Mouse (Mus musculus): ENCODE measurements at regions not wholly inside any gene's neighbourhood (a gene's known extent, or its start where the extent isn't known, plus 50 kb on each side); places are given as distances from the start of the nearest gene placed in this dataset.

GRCm38 (mm10) chrX:167098914-167099313, 110.2 kb downstream of the Tmsb4x start:
- CTCF ChIA-PET: interaction anchor here (0.6 kb wide), 1 partner anchor 21 kb away, joined by 3 read pairs; no protein-coding TSS in a partner anchor

DNA sequence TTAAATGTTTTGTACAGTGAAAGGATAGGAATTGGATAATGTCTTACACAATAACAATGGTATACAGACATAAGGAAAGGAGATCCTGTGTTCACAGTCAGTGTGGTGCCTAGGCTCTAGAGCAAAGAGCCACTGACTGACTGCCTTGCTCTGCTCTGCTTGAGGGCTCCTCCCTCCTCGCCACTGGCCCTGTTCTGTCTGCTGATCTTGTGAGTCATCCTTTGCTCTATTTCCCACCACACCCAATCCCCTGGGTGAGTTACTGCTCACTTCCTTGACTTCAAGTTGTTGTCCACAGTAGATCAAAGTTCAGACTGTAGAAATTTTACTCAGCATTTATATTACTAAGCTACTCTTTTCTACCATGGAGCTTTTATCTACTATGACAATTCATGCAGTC, 117.3 kb downstream of the Tmsb4x start:
- CTCF ChIA-PET: no interaction called here

DNA sequence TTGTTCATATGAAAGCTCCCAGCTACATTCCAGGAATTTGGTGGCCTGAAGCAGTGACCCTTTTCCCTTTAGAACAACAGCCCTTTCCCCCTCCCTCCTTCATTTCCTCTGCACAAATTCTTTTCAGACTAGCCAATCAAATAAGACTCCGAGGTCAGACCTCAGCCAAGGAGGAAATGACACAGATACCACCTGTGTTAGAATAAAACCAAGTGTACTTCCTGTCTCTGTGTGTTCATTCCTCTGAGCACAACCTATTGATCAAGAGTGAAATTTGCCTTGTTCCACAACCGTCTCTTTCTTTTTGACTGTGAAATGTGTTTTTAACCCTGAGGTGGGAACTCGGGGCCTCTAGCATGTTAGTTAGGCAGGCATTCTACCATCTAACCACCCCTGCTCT, 120.2 kb downstream of the Tmsb4x start:
- CTCF ChIA-PET: no interaction called here

- CTCF ChIA-PET: no interaction called here
These were observed 120.7 kb downstream of the Tmsb4x start for GRCm38 (mm10) chrX:167088438-167088837.

GRCm38 (mm10) chrX:167080821-167081220, 128.3 kb downstream of the Tmsb4x start:
- CTCF ChIA-PET: interaction anchor here (0.5 kb wide), 1 partner anchor 21 kb away, joined by 5 read pairs; no protein-coding TSS in a partner anchor

DNA sequence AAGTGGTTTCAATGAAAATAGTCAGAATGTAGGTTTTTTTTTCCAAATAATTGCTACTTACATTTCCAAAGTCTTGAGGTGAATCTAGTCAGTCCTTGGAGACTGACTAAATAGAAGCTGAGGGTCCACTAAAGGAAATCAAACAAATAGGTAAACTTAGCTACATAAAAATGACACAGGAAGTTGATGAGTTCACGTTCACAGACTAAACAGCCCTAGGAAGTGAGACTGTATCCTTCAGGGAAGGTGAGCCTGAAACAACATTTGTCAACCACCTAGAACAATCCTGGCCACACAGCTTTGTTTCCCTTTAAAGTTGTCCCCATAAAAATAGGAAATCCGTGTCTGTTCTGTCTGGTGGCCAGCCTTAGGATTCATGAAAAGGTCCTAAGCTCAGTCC, 140.0 kb downstream of the Tmsb4x start:
- CTCF ChIA-PET: interaction anchor here (0.5 kb wide), 1 partner anchor 557 kb away, joined by 3 read pairs; no protein-coding TSS in a partner anchor

GRCm38 (mm10) chrX:167067918-167068317, 141.2 kb downstream of the Tmsb4x start:
- CTCF ChIA-PET: no interaction called here

GRCm38 (mm10) chrX:167063881-167064280, 145.2 kb downstream of the Tmsb4x start:
- CTCF ChIA-PET: no interaction called here

- CTCF ChIA-PET: no interaction called here
These were observed 156.7 kb downstream of the Tmsb4x start for GRCm38 (mm10) chrX:167052456-167052855.

DNA sequence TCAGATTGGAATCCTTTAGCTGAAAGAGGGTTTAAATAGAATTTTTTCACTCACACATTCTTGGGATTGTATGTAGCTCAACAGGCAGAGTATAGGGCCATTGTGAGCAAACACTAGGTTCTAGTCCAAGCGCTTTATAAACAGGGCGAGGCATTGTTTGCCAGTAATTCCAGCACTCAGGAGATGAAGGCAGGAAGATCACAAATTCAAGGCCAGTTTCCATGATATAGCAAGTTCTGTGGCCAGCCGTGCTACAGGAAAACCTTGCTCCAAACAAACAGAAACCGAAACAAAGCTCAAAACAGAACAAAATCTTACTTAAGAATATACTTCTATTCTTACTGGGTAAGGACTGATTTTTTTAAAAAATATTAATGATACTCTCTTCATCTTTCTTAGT, 159.0 kb downstream of the Tmsb4x start:
- CTCF ChIA-PET: no interaction called here

DNA sequence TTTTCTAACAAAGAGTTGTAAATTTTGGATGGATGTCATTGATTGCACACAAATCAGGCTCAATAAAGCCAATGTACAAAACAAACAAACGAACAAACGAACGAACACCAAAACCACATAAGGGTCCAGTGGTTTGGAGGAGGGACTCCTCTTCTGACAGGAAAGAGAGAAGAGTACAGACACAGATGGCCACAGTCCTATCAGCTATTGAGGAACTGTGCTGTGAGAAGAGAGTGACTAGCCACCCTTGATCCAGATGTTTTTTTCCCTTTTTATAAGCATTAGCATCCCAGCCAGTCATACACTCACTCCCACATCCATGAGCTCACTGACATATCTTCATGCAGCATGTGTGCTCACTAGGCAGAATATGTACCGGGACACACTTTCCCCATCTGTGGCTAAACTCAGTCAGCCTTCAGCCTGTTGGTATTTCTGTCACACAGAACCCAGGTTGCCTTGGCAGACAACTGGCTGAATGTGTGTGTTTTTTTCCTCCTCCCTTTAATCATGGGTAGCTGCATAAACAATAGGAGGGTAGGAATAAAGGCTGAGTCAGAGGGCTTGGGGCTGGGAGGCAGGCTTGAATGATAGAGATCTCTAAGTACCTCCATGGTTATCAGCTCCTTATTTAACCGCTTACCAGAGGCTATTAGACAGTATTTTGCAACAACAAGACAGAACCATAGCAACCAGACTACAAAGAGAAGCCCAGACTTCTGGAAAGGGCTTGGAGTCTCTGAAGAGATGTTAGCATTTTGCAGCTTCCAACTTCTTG, 159.7 kb downstream of the Tmsb4x start:
- CTCF ChIA-PET: no interaction called here

- CTCF ChIA-PET: no interaction called here
These were observed 171.1 kb downstream of the Tmsb4x start for GRCm38 (mm10) chrX:167037971-167038370.

DNA sequence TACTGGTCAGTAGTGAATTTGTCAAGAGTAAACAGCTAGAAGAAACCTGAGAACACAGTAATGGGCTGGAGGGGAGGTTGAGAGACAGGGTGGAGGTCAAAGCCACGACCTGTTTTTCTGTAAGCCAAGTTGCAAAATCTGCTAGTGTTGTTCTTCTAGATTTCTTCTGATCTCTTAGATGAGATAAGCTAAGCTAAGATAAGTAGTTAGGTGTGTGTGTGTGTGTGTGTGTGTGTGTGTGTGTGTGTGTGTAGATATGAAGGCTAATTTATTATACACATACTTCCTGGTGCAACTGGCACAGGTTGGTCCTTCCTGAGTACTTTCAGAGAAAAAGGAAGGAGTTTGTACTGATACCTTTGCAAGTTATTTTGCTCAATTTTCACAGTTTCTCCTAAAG, 172.8 kb downstream of the Tmsb4x start:
- CTCF ChIA-PET: interaction anchor here (0.6 kb wide), 1 partner anchor 227 kb away, joined by 3 read pairs; no protein-coding TSS in a partner anchor

- CTCF ChIA-PET: no interaction called here
These were observed 173.5 kb downstream of the Tmsb4x start for GRCm38 (mm10) chrX:167035639-167036038.

GRCm38 (mm10) chrX:167033091-167033490, 176.0 kb downstream of the Tmsb4x start:
- CTCF ChIA-PET: no interaction called here

- CTCF ChIA-PET: no interaction called here
These were observed 176.5 kb downstream of the Tmsb4x start for GRCm38 (mm10) chrX:167032586-167032985.

DNA sequence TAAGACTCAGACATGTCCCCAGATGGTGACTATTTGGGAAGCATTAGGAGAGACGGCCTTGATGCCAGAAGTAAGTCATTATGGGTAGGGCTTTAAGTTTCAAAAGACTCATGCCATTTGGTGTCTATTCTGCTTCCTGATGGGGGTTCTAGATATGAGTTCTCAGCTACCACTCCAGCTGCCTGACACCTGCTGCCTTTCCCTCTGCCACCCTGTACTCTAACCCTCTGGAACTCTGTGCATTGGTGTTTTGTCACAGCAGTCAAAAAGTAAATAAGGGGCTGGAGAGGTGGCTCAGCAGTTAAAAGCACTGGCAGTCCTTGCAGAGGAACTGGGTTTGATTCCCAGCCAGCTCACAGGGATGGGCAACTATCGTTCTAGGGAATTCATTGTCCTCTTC, 177.6 kb downstream of the Tmsb4x start:
- CTCF ChIA-PET: no interaction called here

GRCm38 (mm10) chrX:167015602-167016001, 193.5 kb downstream of the Tmsb4x start:
- CTCF ChIA-PET: interaction anchor here (0.7 to 0.8 kb wide), 2 partner anchors 227 to 295 kb away, joined by 5 to 8 read pairs; no protein-coding TSS in a partner anchor

- CTCF ChIA-PET: no interaction called here
These were observed 194.8 kb downstream of the Tmsb4x start for GRCm38 (mm10) chrX:167014322-167014721.

DNA sequence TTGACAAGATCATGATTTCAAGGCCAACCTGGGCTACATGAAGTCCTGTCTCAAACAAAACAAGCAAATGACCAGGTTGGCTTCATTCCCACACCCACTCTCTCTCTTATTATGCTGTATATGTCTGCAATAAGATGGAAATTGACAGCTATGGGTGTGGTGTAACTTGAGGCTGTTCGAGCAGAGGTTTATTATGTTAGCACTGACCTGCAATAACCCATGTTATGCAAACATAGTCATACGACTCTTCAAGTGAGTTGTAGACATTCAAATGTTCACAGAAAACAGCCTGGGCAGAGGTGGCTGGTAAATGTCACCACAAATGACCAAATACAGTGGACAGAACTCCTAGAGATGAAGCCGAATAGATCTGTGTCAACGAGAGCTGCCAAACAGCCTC, 196.2 kb downstream of the Tmsb4x start:
- CTCF ChIA-PET: interaction anchor here (0.6 kb wide), 1 partner anchor 134 kb away, joined by 4 read pairs; no protein-coding TSS in a partner anchor

DNA sequence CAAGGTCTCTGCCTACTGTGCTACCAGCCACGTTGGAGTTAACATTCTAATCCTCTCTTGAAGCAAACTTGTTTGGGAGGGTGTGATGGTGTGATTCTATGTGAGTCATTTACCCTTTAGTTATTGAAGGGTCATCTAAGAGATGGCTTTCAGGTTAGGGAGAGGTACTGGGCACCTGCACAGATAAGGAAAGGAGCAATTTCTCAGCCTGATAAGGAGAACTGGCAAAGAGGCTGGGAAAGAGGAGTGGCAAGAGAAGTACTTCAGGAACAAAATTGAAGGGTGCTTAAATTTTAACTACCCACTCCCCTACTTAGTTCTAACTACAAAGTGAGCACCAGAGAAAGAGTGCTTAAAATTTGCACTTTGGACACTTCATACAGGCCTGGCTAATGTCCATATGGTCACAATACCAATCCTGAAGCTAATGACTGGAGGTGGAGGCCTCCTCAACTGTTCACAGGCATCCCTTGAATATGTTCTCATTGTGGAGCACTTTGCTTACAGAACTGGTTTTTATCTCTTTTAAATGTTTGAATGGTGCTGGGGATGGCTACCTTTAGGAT, 197.1 kb downstream of the Tmsb4x start:
- CTCF ChIA-PET: no interaction called here

DNA sequence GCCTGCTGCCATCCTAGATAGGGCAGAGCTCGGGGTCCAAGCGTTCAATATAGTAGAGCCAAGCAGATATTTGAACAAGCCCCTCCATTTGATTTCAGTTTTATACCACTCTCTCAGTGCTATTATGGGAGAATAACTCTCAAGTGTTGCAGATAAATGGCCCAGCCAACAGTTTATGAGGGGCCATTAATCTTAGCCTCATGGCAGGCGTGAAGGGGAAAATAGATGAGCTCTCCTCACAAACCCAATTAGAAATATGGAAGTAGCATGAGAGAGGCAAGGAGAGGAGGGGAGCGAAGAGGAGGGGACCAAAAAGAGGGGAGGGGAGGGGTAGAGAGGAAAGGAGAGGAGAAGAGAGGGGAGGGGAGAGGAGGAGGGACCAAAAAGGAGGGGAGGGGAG, 213.3 kb downstream of the Tmsb4x start:
- CTCF ChIA-PET: interaction anchor here (0.6 kb wide), 1 partner anchor 24 kb away, joined by 4 read pairs; no protein-coding TSS in a partner anchor

DNA sequence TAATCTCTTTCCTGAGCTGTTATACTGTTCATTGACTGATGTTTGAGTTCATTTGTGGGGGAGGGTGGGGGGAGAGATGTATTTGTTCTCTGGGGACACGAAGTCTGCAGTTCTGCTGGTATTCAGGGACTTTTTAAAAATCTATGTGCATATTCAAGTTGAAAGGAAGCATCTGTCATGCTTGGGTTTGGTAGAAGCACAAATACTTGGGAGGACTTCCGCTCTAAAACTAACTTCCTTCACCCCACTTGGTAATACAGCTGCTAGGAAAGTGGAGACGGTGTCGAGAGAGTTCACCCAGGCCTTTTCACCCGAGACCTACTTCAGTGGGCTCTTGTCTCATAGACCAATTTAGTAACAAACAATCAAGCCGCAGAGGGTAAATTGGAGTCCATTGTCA, 228.1 kb downstream of the Tmsb4x start:
- CTCF ChIA-PET: no interaction called here

Data from spleen, embryonic (tissue).